Mouse (Mus musculus): ENCODE measurements at regions not wholly inside any gene's neighbourhood (a gene's known extent, or its start where the extent isn't known, plus 50 kb on each side); places are given as distances from the start of the nearest gene placed in this dataset.

DNA sequence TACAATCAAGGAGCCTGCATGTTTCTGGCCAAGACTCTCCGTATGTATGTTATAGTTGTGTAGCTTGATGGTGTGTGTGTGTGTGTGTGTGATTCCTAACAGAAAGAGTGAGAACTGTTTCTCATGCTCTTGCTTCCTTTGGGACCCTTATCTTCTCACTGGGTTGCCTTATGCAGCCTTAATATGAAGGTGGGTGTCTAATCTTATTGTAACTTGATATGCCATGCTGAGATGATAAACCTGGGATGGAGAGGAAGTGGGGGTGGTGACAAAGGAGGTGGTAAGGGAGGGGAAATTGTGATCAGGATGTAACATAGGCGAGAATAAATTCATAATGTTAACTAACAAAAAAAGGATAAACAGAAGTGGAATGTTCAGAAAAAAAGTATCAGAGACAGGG, 791.3 kb downstream of the Kcnj2 start (continued):
- TF ChIP-seq TBP (IDR thresholded peaks at IDR 0.05; ENCODE audit: low read depth, low read length) (no peak), ZNF384 (IDR thresholded peaks at IDR 0.05; ENCODE audit: low read depth, low read length) (no peak; the same call in 1 of the 2 replicates), MXI1 (IDR thresholded peaks at IDR 0.05; ENCODE audit: low read depth, low read length) (peak; percentile 21; the same call in 1 of the 2 replicates), TAL1 (IDR thresholded peaks at IDR 0.05; ENCODE audit: low read length) (no peak), NELFE (IDR thresholded peaks at IDR 0.05; ENCODE audit: low read depth, low read length) (no peak; the same call in 1 of the 2 replicates), SIN3A (IDR thresholded peaks at IDR 0.05; ENCODE audit: low read length) (peak; percentile 76), ZKSCAN1 (IDR thresholded peaks at IDR 0.05; ENCODE audit: low read depth, low read length) (no peak), TCF12 (IDR thresholded peaks at IDR 0.05; ENCODE audit: low read depth, low read length) (peak; percentile 84), MYB (IDR thresholded peaks at IDR 0.05; ENCODE audit: low read depth, low read length) (0 out of 2 replicates have a peak, but pooled peaks have one; percentile 37), E2F4 (IDR thresholded peaks at IDR 0.05; ENCODE audit: borderline replicate concordance, low read depth, low read length) (no peak), CHD1 (IDR thresholded peaks at IDR 0.05; ENCODE audit: low read depth, low read length) (no peak)

DNA sequence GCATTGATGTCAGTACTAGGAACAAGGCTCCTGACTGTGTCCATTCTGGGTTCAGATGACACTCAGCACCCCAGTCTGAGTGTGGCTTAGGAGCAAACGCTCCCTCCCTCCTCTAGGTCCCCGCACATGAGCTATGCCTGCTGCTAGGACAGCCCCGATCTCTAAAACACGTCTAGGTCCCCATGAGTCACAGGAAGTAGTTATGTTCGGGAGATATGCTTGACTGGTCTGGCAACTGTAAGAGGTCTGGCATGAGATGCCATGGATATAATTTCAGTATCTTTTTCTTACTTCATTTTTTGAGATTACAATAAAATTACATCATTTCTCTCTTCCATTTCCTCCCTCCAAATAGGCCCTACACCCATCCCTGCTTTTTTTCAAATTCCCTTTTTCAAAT, 792.1 kb downstream of the Kcnj2 start:
- peak; percentile 90 for DNase-seq (ENCODE audit: low read depth, low spot score)
- peak overlapping the region; percentile 97 for H3K27ac ChIP-seq (ENCODE audit: control insufficient read depth, low read depth, low read length)
- no peak for TF ChIP-seq MAX (IDR thresholded peaks at IDR 0.05; ENCODE audit: low read length)
- peak; percentile 42; the same call in 1 of the 2 replicates for TF ChIP-seq MYC (IDR thresholded peaks at IDR 0.05; ENCODE audit: low read depth, low read length)
- no peak for TF ChIP-seq ZKSCAN1 (IDR thresholded peaks at IDR 0.05; ENCODE audit: low read depth, low read length)
- peak; percentile 74 for TF ChIP-seq GATA1 (IDR thresholded peaks at IDR 0.05; ENCODE audit: low read depth, low read length)
- TF ChIP-seq MYB (IDR thresholded peaks at IDR 0.05; ENCODE audit: low read depth, low read length): peak; percentile 25; the same call in 1 of the 2 replicates
- TF ChIP-seq TCF12 (IDR thresholded peaks at IDR 0.05; ENCODE audit: low read depth, low read length): peak; percentile 73; the same call in 1 of the 2 replicates
- TF ChIP-seq EP300 (IDR thresholded peaks at IDR 0.05; ENCODE audit: low read depth in 1 of 2, low read length in 2 of 2): peak; percentile 86 to 90
- peak; percentile 62; the same call in 1 of the 2 replicates for TF ChIP-seq TBP (IDR thresholded peaks at IDR 0.05; ENCODE audit: low read depth, low read length)
- TF ChIP-seq MAFK (IDR thresholded peaks at IDR 0.05; ENCODE audit: borderline replicate concordance, low read depth, low read length): no peak
- peak; percentile 93 for TF ChIP-seq ETS1 (IDR thresholded peaks at IDR 0.05; ENCODE audit: low read depth, low read length)
- peak; percentile 56; the same call in 1 of the 2 replicates for TF ChIP-seq MXI1 (IDR thresholded peaks at IDR 0.05; ENCODE audit: low read depth, low read length)
- no peak for TF ChIP-seq HCFC1 (IDR thresholded peaks at IDR 0.05; ENCODE audit: low read depth, low read length)
- TF ChIP-seq POLR2A (IDR thresholded peaks at IDR 0.05; ENCODE audit: control insufficient read depth in 1 of 2, insufficient read depth in 1 of 2, low read depth in 1 of 2, low read length in 2 of 2, poor library complexity in 1 of 2): peak in 1 of 2 experiments; percentile 44; a peak in 1 of 4 replicates
- TF ChIP-seq ZNF384 (IDR thresholded peaks at IDR 0.05; ENCODE audit: low read depth, low read length): peak; percentile 66
- peak; percentile 71; the same call in 1 of the 2 replicates for TF ChIP-seq SIN3A (IDR thresholded peaks at IDR 0.05; ENCODE audit: low read length)

More for the DNA sequence above, 792.1 kb downstream of the Kcnj2 start:
- Histone ChIP-seq H3K79me2 (ENCODE audit: control insufficient read depth, insufficient read depth, low read length, poor library complexity) (no peaks in the 10 kb centered on the region), H3K4me3 (ENCODE audit: control insufficient read depth in 1 of 2, insufficient read depth in 1 of 2, low read depth in 2 of 2, low read length in 2 of 2) (peak overlapping the region in 1 of 2 experiments; percentile 11; a peak in 1 of 4 replicates), H3K36me3 (ENCODE audit: control insufficient read depth in 1 of 2, insufficient read depth in 2 of 2, low read length in 2 of 2) (peaks cover 0 to 15% of the 10 kb centered on the region in 2 experiments; a peak in 2 of 4 replicates), H3K4me1 (ENCODE audit: control insufficient read depth in 1 of 2, insufficient read depth in 2 of 2, low read length in 2 of 2) (peaks cover 10 to 11% of the 10 kb centered on the region in 2 experiments), H3K9ac (ENCODE audit: control insufficient read depth, low read depth, low read length, poor library complexity, severe bottlenecking) (peak overlapping the region; percentile 50), H3K27me3 (ENCODE audit: control insufficient read depth in 1 of 2, insufficient read depth in 2 of 2, low read length in 2 of 2) (no peaks in the 10 kb centered on the region), H3K9me3 (replicated peaks; ENCODE audit: insufficient read depth, low read length) (no peaks in the 10 kb centered on the region)
